Mouse (Mus musculus) embryonic facial prominence, embryonic 12.5 days (tissue): ENCODE results near the gene Elmo2. TPM values are rescaled to one million over a fixed set of nuclear protein-coding genes. Genes with fewer than 3 reads are reported as not detected.

Experiments used
- ATAC-seq: fragments of 200-750 bp; cut with Nextera tagmentation; 2 replicates; pipeline ENCODE4 v1.8.0; 2017; ENCODE audit not compliant: insufficient number of reproducible peaks, insufficient read depth, low FRiP score, low TSS enrichment
- H3K27ac ChIP-seq: fragments of 300-500 bp; sonication (generic); 2 replicates; pipeline ENCODE4 v1.5.1; 2016; ENCODE audit warnings: mild to moderate bottlenecking
- H3K27me3 ChIP-seq: fragments of 300-500 bp; sonication (generic); 2 replicates; pipeline ENCODE4 v1.6.1; 2016; ENCODE audit warnings: mild to moderate bottlenecking, moderate library complexity
- H3K36me3 ChIP-seq: fragments of 300-500 bp; sonication (generic); 2 replicates; pipeline ENCODE4 v1.6.1; 2016; ENCODE audit warnings: mild to moderate bottlenecking
- H3K4me1 ChIP-seq: fragments of 300-500 bp; sonication (generic); 2 replicates; pipeline ENCODE4 v1.6.1; 2016
- H3K4me2 ChIP-seq: fragments of 300-500 bp; sonication (generic); replicated peaks from 2 replicates; pipeline ENCODE4 v1.6.1; 2016; ENCODE audit warnings: mild to moderate bottlenecking, moderate library complexity
- H3K4me3 ChIP-seq: fragments of 300-500 bp; sonication (generic); 2 replicates; pipeline ENCODE4 v1.5.1; 2016; ENCODE audit warnings: mild to moderate bottlenecking
- H3K9ac ChIP-seq: fragments of 300-500 bp; sonication (generic); 2 replicates; pipeline ENCODE4 v1.6.1; 2016; ENCODE audit warnings: mild to moderate bottlenecking, moderate library complexity
- H3K9me3 ChIP-seq: fragments of 300-500 bp; sonication (generic); 2 replicates; pipeline ENCODE4 v1.6.1; 2016; ENCODE audit warnings: mild to moderate bottlenecking, moderate library complexity
- WGBS: fragments of 180-500 bp; shearing (Covaris S2); methylation state at CpG from one replicate; pipeline ENCODE4 v1.1.7; 2016; 5-methylcytosine and 5-hydroxymethylcytosine counted together
- polyA plus RNA-seq: library from polyadenylated mRNA; unstranded; fragments of >200 nt; fragmentation: Nextera tagmentation; extraction: Ambion mirVana; gene quantifications from 2 replicates; pipeline ENCODE4 v1.2.1, GENCODE M21; 2016

Gene Elmo2
- 91.7 TPM in 2 replicates for polyA plus RNA-seq

- no peaks in the 10 kb centered on the region for H3K27me3 ChIP-seq
- H3K27ac ChIP-seq: peak within 1 kb of the TSS; percentile 69
- peak; percentile 97 for ATAC-seq
- peak within 1 kb of the TSS; percentile 90 for H3K9ac ChIP-seq
- peaks cover 29% of the 10 kb centered on the region for H3K4me1 ChIP-seq
- H3K4me3 ChIP-seq: peak within 1 kb of the TSS; percentile 92
- WGBS: under 1% methylated on average over 52 of the region's 55 CpGs
- H3K9me3 ChIP-seq: no peaks in the 10 kb centered on the region
- peak within 1 kb of the TSS; percentile 92 for H3K4me2 ChIP-seq
- H3K36me3 ChIP-seq: no peaks in the 10 kb centered on the region
These were observed at the start of gene Elmo2 for GRCm38 (mm10) chr2:165326304-165327190. Gene Elmo2, minus strand, starts transcription at chr2:165326479.

DNA sequence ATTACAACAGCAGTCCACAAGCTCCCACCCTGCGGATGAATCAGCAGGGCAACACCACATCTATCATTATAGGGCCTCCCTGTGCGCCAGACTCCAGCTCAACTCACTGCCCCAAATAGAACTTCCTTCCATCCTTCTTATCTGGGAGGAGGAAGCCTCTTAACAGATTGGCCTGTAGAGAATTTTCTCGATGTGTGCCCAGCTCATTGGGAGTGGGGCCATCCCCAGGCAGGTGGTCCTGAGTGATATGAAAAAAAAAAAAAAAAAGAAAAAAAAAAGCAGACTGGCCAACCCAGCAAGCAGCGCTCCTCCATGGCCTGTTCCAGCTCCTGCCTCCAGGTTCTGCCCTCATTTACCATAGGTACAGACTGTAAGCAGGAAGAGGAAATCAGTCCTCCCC is 49.7 kb upstream of the Elmo2 start:
- peaks cover 61% of the 10 kb centered on the region for H3K36me3 ChIP-seq
- H3K27me3 ChIP-seq: no peaks in the 10 kb centered on the region
- H3K4me2 ChIP-seq: no peak overlapping the region
- H3K4me3 ChIP-seq: no peak overlapping the region
- 86% methylated on average over 4 of the region's 4 CpGs for WGBS
- no peak overlapping the region for H3K9ac ChIP-seq
- ATAC-seq: no peak
- peaks cover 7% of the 10 kb centered on the region; the same call in 1 of the 2 replicates for H3K9me3 ChIP-seq
- H3K27ac ChIP-seq: no peak overlapping the region
- H3K4me1 ChIP-seq: no peaks in the 10 kb centered on the region

GRCm38 (mm10) chr2:165375478-165375877 is 49.2 kb upstream of the Elmo2 start:
- H3K27me3 ChIP-seq: no peaks in the 10 kb centered on the region
- 90% methylated on average over 5 of the region's 5 CpGs for WGBS

GRCm38 (mm10) chr2:165371066-165371465 is 44.8 kb upstream of the Elmo2 start:
- H3K4me2 ChIP-seq: 0 out of 2 replicates have a peak overlapping the region, but pooled peaks have one; percentile 2
- H3K9me3 ChIP-seq: no peaks in the 10 kb centered on the region
- 27% methylated on average over 3 of the region's 3 CpGs for WGBS
- H3K4me3 ChIP-seq: no peak overlapping the region
- H3K36me3 ChIP-seq: peaks cover 17% of the 10 kb centered on the region
- peaks cover 15% of the 10 kb centered on the region; the same call in 1 of the 2 replicates for H3K4me1 ChIP-seq
- H3K27me3 ChIP-seq: peaks cover 3% of the 10 kb centered on the region
- no peak overlapping the region for H3K27ac ChIP-seq
- no peak for ATAC-seq
- no peak overlapping the region for H3K9ac ChIP-seq

More at GRCm38 (mm10) chr2:165375478-165375877, 49.2 kb upstream of the Elmo2 start:
- no peak overlapping the region for H3K27ac ChIP-seq
- peaks cover 56% of the 10 kb centered on the region for H3K36me3 ChIP-seq
- H3K9ac ChIP-seq: no peak overlapping the region
- H3K9me3 ChIP-seq: peaks cover 4% of the 10 kb centered on the region; the same call in 1 of the 2 replicates
- H3K4me2 ChIP-seq: no peak overlapping the region
- no peaks in the 10 kb centered on the region for H3K4me1 ChIP-seq
- no peak overlapping the region for H3K4me3 ChIP-seq
- ATAC-seq: no peak

GRCm38 (mm10) chr2:165370348-165370747 is 44.1 kb upstream of the Elmo2 start:
- Histone ChIP-seq H3K4me2 (no peak overlapping the region), H3K4me1 (peaks cover 15% of the 10 kb centered on the region; the same call in 1 of the 2 replicates), H3K36me3 (peaks cover 11% of the 10 kb centered on the region), H3K27me3 (peaks cover 6% of the 10 kb centered on the region), H3K9me3 (no peaks in the 10 kb centered on the region), H3K9ac (no peak overlapping the region), H3K27ac (no peak overlapping the region), H3K4me3 (no peak overlapping the region)
- no peak for ATAC-seq
- WGBS: 71% methylated on average over 3 of the region's 3 CpGs

DNA sequence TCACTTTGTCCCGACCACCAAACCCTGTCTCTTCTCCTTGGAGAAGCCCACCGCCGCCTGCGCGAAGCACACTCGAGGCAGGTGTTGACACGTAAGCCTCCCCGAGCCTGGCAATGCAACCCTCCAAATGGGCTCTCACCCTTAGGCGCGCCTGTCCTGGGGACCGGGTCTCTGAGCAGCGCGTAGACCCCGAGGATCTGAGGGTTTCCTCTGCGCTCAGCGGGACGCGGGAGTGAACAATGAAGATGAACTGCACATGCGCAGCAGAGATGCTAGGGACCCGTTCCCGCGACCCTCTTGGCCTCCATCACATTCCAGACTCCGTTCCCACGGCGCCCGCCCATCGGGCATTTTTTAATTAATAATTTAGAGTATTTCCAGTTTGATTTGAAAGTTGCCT is 42.2 kb upstream of the Elmo2 start, which contains the start of gene Zfp663:
TSS of gene Zfp663 (minus strand) at position 234 of the 400 bp plus-strand sequence.
- Histone ChIP-seq H3K9ac (peak within 1 kb of the TSS; percentile 51), H3K27me3 (peaks cover 6% of the 10 kb centered on the region), H3K27ac (no peak within 1 kb of the TSS)

DNA sequence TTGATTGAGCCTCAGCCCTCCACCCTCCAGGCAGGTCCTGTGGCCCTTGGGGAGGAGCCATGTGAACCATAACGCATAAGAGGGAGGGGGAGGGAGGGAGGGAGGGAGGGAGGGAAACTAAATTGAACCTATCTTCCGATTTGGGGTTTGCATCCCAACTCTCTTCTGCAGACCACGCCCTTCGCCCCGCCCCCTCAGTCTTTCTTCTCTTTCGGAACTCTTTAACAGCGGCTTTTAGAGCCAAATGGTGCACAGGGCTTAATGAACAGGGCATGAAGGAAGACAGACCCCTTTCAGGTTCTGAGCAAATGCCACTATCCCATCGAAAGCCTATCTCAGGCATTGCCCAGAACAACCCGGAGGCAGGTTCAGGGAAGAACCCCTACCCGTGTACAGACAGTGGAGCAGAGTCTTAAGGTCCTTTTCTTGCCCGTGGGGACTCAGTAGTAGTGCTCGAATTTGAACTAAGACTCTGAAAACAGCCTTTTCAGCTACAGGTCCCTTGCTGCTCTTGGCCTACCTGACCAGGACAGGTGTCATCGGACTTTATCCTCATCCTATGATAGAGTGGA is 41.7 kb upstream of the Elmo2 start:
- no peak overlapping the region for H3K27ac ChIP-seq
- peak overlapping the region; percentile 42 for H3K4me3 ChIP-seq
- peaks cover 6% of the 10 kb centered on the region for H3K27me3 ChIP-seq

More for the DNA sequence above, 42.2 kb upstream of the Elmo2 start, which contains the start of gene Zfp663:
- no peak for ATAC-seq
- H3K4me2 ChIP-seq: peak within 1 kb of the TSS; percentile 84
- H3K4me3 ChIP-seq: peak within 1 kb of the TSS; percentile 42
- H3K36me3 ChIP-seq: no peaks in the 10 kb centered on the region
- no peaks in the 10 kb centered on the region for H3K9me3 ChIP-seq
- WGBS: under 1% methylated on average over 27 of the region's 27 CpGs
- H3K4me1 ChIP-seq: peaks cover 21% of the 10 kb centered on the region; the same call in 1 of the 2 replicates

GRCm38 (mm10) chr2:165367047-165367520 is 40.8 kb upstream of the Elmo2 start:
- Histone ChIP-seq H3K27me3 (peaks cover 6% of the 10 kb centered on the region), H3K36me3 (no peaks in the 10 kb centered on the region), H3K9ac (no peak overlapping the region), H3K4me2 (peak overlapping the region; percentile 84), H3K4me3 (no peak overlapping the region), H3K4me1 (peaks cover 21% of the 10 kb centered on the region; the same call in 1 of the 2 replicates), H3K27ac (0 out of 2 replicates have a peak overlapping the region, but pooled peaks have one; percentile 46), H3K9me3 (no peaks in the 10 kb centered on the region)
- ATAC-seq: peak; percentile 61; the same call in 1 of the 2 replicates
- WGBS: 5% methylated on average over 6 of the region's 8 CpGs

More for the DNA sequence above, 41.7 kb upstream of the Elmo2 start:
- ATAC-seq: no peak
- no peaks in the 10 kb centered on the region for H3K9me3 ChIP-seq
- H3K4me2 ChIP-seq: peak overlapping the region; percentile 84
- no peaks in the 10 kb centered on the region for H3K36me3 ChIP-seq
- peaks cover 21% of the 10 kb centered on the region; the same call in 1 of the 2 replicates for H3K4me1 ChIP-seq
- WGBS: 2% methylated on average over 12 of the region's 13 CpGs
- H3K9ac ChIP-seq: peak overlapping the region; percentile 51

GRCm38 (mm10) chr2:165364334-165365091 is 38.2 kb upstream of the Elmo2 start:
- H3K4me1 ChIP-seq: peaks cover 21% of the 10 kb centered on the region; the same call in 1 of the 2 replicates
- no peaks in the 10 kb centered on the region for H3K9me3 ChIP-seq
- H3K36me3 ChIP-seq: no peaks in the 10 kb centered on the region
- 0 out of 2 replicates have a peak overlapping the region, but pooled peaks have one; percentile 19 for H3K9ac ChIP-seq
- no peak for ATAC-seq
- WGBS: 15% methylated on average over 21 of the region's 21 CpGs
- H3K27ac ChIP-seq: no peak overlapping the region
- H3K27me3 ChIP-seq: peaks cover 5% of the 10 kb centered on the region
- H3K4me3 ChIP-seq: no peak overlapping the region
- peak overlapping the region; percentile 31; the same call in 1 of the 2 replicates for H3K4me2 ChIP-seq

DNA sequence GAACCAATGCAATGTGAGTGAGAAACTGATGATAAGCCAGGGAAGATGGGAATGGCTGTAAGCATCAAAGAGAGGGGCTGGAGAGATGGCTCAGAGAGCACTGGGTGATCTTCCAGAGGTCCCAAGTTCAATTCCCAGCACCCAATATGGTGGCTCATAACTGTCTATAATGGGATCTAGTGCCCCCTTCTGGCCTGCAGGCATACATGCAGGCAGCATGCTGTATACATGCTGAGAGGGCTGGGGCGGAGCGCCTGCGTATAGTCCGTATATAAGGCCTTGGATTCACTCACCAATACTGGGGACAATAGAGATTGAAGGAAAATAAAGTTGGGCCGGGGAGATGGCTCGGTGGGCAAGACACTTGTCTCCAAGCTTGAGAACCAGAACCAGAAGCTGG is 37.0 kb upstream of the Elmo2 start:
- Histone ChIP-seq H3K27ac (no peak overlapping the region), H3K36me3 (no peaks in the 10 kb centered on the region), H3K9me3 (no peaks in the 10 kb centered on the region), H3K4me3 (no peak overlapping the region), H3K4me2 (no peak overlapping the region), H3K9ac (no peak overlapping the region), H3K27me3 (peaks cover 4% of the 10 kb centered on the region), H3K4me1 (peaks cover 16% of the 10 kb centered on the region; the same call in 1 of the 2 replicates)
- ATAC-seq: no peak
- 87% methylated on average over 6 of the region's 6 CpGs for WGBS

DNA sequence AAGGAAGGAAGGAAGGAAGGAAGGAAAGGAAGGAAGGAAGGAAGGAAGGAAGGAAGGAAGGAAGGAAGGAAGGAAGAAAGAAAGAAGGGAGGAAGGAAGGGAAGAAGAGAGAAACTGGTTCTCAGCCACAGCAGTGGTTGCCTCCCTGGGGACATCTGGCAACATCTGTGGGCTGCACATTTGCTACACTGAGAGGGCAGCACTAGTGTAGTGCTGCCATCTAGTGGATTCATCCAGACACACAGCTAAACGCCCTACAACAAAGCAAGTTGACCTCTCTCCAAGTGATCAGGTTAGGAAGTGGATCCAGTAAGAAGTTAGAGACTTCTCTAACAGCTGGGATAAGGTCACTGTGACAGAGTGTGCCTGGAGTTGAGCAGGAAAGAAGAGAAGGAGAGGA is 34.6 kb upstream of the Elmo2 start:
- Histone ChIP-seq H3K4me3 (no peak overlapping the region), H3K9me3 (no peaks in the 10 kb centered on the region), H3K4me1 (0 out of 2 replicates have a peak, but pooled peaks cover 6% of the 10 kb centered on the region), H3K36me3 (no peaks in the 10 kb centered on the region), H3K27ac (no peak overlapping the region), H3K4me2 (no peak overlapping the region), H3K27me3 (peaks cover 4% of the 10 kb centered on the region; the same call in 1 of the 2 replicates), H3K9ac (no peak overlapping the region)
- ATAC-seq: no peak
- WGBS: 0% methylated on average over 1 of the region's 1 CpGs
